Mouse (Mus musculus): ENCODE data around the gene Epb41. TPM values are rescaled to one million over a fixed set of nuclear protein-coding genes. Genes with fewer than 3 reads are reported as not detected.

Gene Epb41
- polyA plus RNA-seq, 1 experiment from 2014 or later: 55.7 TPM

- Histone ChIP-seq H3K4me2 (ENCODE audit: low read depth, low read length) (peak overlapping the region; percentile 92), H3K9ac (ENCODE audit: low read length) (peak overlapping the region; percentile 100), H3K4me3 (replicated peaks; ENCODE audit: low read length) (peak overlapping the region; percentile 99), H3K9me3 (replicated peaks; ENCODE audit: control insufficient read depth, low read length) (no peaks in the 10 kb centered on the region), H3K27me3 (ENCODE audit: control insufficient read depth, insufficient read depth, low read length) (no peaks in the 10 kb centered on the region), H3K4me1 (ENCODE audit: control insufficient read depth, insufficient read depth, low read length) (peaks cover 46% of the 10 kb centered on the region), H3K36me3 (ENCODE audit: control insufficient read depth, insufficient read depth, low read length) (no peaks in the 10 kb centered on the region), H3K27ac (ENCODE audit: low read length) (peak overlapping the region; percentile 100)
- WGBS: 2% methylated on average over 11 of the region's 11 CpGs
- ATAC-seq (ENCODE audit: insufficient read depth, low FRiP score): no peak
Observed at GRCm38 (mm10) chr4:131874567-131874966, 200.6 kb downstream of the Epb41 start.

DNA sequence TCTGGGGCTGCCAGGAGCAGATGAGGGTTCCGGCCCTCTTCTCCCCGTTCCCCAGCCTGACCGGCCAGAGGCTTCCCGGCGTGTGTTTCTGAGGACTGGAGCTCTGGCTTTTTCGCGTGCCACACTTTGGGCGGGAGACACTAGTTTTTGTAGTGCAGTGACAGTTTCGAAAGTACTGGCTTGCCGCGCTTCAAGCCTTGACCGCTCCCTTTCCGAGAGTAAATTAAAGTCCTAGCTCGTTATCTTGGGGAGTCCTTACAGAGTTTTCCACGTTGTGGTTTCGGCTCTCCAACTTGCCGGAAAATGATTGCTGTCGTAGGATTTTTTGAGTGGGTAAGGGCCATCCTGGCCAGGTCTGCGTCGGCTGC, 201.0 kb downstream of the Epb41 start:
- H3K36me3 ChIP-seq (ENCODE audit: control insufficient read depth, insufficient read depth, low read length): no peaks in the 10 kb centered on the region
- peak overlapping the region; percentile 99 for H3K4me3 ChIP-seq (replicated peaks; ENCODE audit: low read length)
- no peaks in the 10 kb centered on the region for H3K27me3 ChIP-seq (ENCODE audit: control insufficient read depth, insufficient read depth, low read length)
- H3K4me2 ChIP-seq (ENCODE audit: low read depth, low read length): peak overlapping the region; percentile 92
- under 1% methylated on average over 20 of the region's 20 CpGs for WGBS
- peak overlapping the region; percentile 100 for H3K9ac ChIP-seq (ENCODE audit: low read length)
- H3K4me1 ChIP-seq (ENCODE audit: control insufficient read depth, insufficient read depth, low read length): peaks cover 43% of the 10 kb centered on the region
- H3K9me3 ChIP-seq (replicated peaks; ENCODE audit: control insufficient read depth, low read length): no peaks in the 10 kb centered on the region
- no peak for ATAC-seq (ENCODE audit: insufficient read depth, low FRiP score)
- peak overlapping the region; percentile 100 for H3K27ac ChIP-seq (ENCODE audit: low read length)

Small RNA genes lying within 50 kb of the gene (microRNA-seq; reads per million reads assigned to microRNA genes)
- not detected for gene Gm27445

Other genes starting within 250 kb of the Epb41 start
- 13.7 and 13.8 TPM in 2 replicates for gene Ptpru, start 237.0 kb downstream of the Epb41 start, polyA plus RNA-seq (2015; fragmentation: Nextera tagmentation; extraction: Ambion mirVana)
- 56.1 and 57.0 TPM in 2 replicates for gene Mecr, start 231.9 kb downstream of the Epb41 start, polyA plus RNA-seq (2015; fragmentation: Nextera tagmentation; extraction: Ambion mirVana)
- 74.4 and 81.2 TPM in 2 replicates for gene Srsf4, start 201.7 kb downstream of the Epb41 start, polyA plus RNA-seq (2015; fragmentation: Nextera tagmentation; extraction: Ambion mirVana)
- 0.22 and 0.41 TPM in 2 replicates for gene Tmem200b, start 153.6 kb downstream of the Epb41 start, polyA plus RNA-seq (2015; fragmentation: Nextera tagmentation; extraction: Ambion mirVana)
- 0.05 TPM in 1 of 2 replicates, not detected in the other for gene Gm10300, start 624 bp downstream of the Epb41 start, polyA plus RNA-seq (2015; fragmentation: Nextera tagmentation; extraction: Ambion mirVana)
- gene Oprd1, start 69.2 kb upstream of the Epb41 start, polyA plus RNA-seq (2015; fragmentation: Nextera tagmentation; extraction: Ambion mirVana): 0.17 and 0.30 TPM in 2 replicates
- gene Ythdf2, start 137.0 kb upstream of the Epb41 start, polyA plus RNA-seq (2015; fragmentation: Nextera tagmentation; extraction: Ambion mirVana): 75.6 and 84.2 TPM in 2 replicates
- gene Gmeb1, start 186.3 kb upstream of the Epb41 start, polyA plus RNA-seq (2015; fragmentation: Nextera tagmentation; extraction: Ambion mirVana): 25.6 and 28.7 TPM in 2 replicates
- gene Taf12, start 199.1 kb upstream of the Epb41 start, polyA plus RNA-seq (2015; fragmentation: Nextera tagmentation; extraction: Ambion mirVana): 35.5 and 42.8 TPM in 2 replicates
- gene Rab42, start 228.1 kb upstream of the Epb41 start, polyA plus RNA-seq (2015; fragmentation: Nextera tagmentation; extraction: Ambion mirVana): 1.5 and 2.2 TPM in 2 replicates